Mouse (Mus musculus): Measurements from ENCODE around the gene Dpp8. TPM values are rescaled to one million over a fixed set of nuclear protein-coding genes. Genes with fewer than 3 reads are reported as not detected.

Gene Dpp8
- total RNA-seq (2012; rRNA removed): 17.9 and 21.6 TPM in 2 replicates

- H3K36me3 ChIP-seq (ENCODE audit: control insufficient read depth, insufficient read depth, low read length, poor library complexity, severe bottlenecking): peaks cover 3% of the 10 kb centered on the region; the same call in 1 of the 2 replicates
- H3K27ac ChIP-seq (ENCODE audit: insufficient read depth, low read depth, low read length, poor library complexity, severe bottlenecking): peak within 1 kb of the TSS; percentile 26; the same call in 1 of the 2 replicates
- TF ChIP-seq ZC3H11A (IDR thresholded peaks at IDR 0.05; ENCODE audit: borderline replicate concordance, low read depth, low read length) (0 out of 2 replicates have a peak, but pooled peaks have one; percentile 10), HCFC1 (IDR thresholded peaks at IDR 0.05; ENCODE audit: borderline replicate concordance, insufficient read depth, low read length) (peak; percentile 80; the same call in 1 of the 2 replicates), ZNF384 (IDR thresholded peaks at IDR 0.05; ENCODE audit: low read depth, low read length) (no peak)
- H3K9me3 ChIP-seq (ENCODE audit: control insufficient read depth, insufficient read depth, low read depth, low read length): no peaks in the 10 kb centered on the region
- peak; percentile 91 for DNase-seq (ENCODE audit: low read depth, low spot score)
- H3K9ac ChIP-seq (ENCODE audit: insufficient read depth, low read depth, low read length, poor library complexity, severe bottlenecking): peak within 1 kb of the TSS; percentile 79
- peak within 1 kb of the TSS; percentile 74 to 93 for H3K4me3 ChIP-seq (ENCODE audit: insufficient read depth in 1 of 2, low read depth in 1 of 2, low read length in 2 of 2, poor library complexity in 1 of 2, severe bottlenecking in 1 of 2)
- peaks cover 0 to 3% of the 10 kb centered on the region in 2 experiments; a peak in 1 of 4 replicates for H3K4me1 ChIP-seq (ENCODE audit: control insufficient read depth in 2 of 2, insufficient read depth in 2 of 2, low read length in 2 of 2, poor library complexity in 1 of 2)
- in situ Hi-C loops (cut with MboI; ENCODE audit: low sequenced_read_pairs in 2 of 2, unreplicated experiment in 2 of 2): no loop called here
Observed at GRCm38 (mm10) chr9:65032269-65033108, at the start of gene Dpp8. Gene Dpp8 (plus strand): TSS chr9:65032414.

GRCm38 (mm10) chr9:64985037-64985794, 47.0 kb upstream of the Dpp8 start:
- Histone ChIP-seq H3K27ac (ENCODE audit: insufficient read depth, low read depth, low read length, poor library complexity, severe bottlenecking) (no peak overlapping the region), H3K9ac (ENCODE audit: insufficient read depth, low read depth, low read length, poor library complexity, severe bottlenecking) (no peak overlapping the region), H3K36me3 (ENCODE audit: control insufficient read depth, insufficient read depth, low read length, poor library complexity, severe bottlenecking) (peaks cover 37% of the 10 kb centered on the region), H3K4me3 (ENCODE audit: insufficient read depth in 1 of 2, low read depth in 1 of 2, low read length in 2 of 2, poor library complexity in 1 of 2, severe bottlenecking in 1 of 2) (no peak overlapping the region), H3K9me3 (ENCODE audit: control insufficient read depth, insufficient read depth, low read depth, low read length) (no peaks in the 10 kb centered on the region), H3K4me1 (ENCODE audit: control insufficient read depth in 2 of 2, insufficient read depth in 2 of 2, low read length in 2 of 2, poor library complexity in 1 of 2) (peaks cover 0 to 5% of the 10 kb centered on the region in 2 experiments; a peak in 2 of 4 replicates)
- in situ Hi-C loops (cut with MboI; ENCODE audit: low sequenced_read_pairs in 2 of 2, unreplicated experiment in 2 of 2): no loop called here
- TF ChIP-seq ZC3H11A (IDR thresholded peaks at IDR 0.05; ENCODE audit: borderline replicate concordance, low read depth, low read length) (no peak), MAFK (IDR thresholded peaks at IDR 0.05; ENCODE audit: insufficient read depth, low read depth, low read length) (no peak), HCFC1 (IDR thresholded peaks at IDR 0.05; ENCODE audit: borderline replicate concordance, insufficient read depth, low read length) (no peak), ZNF384 (IDR thresholded peaks at IDR 0.05; ENCODE audit: low read depth, low read length) (no peak), CHD2 (IDR thresholded peaks at IDR 0.05; ENCODE audit: low read depth, low read length) (no peak)
- no peak for DNase-seq (ENCODE audit: low read depth, low spot score)

GRCm38 (mm10) chr9:64985807-64986206, 46.4 kb upstream of the Dpp8 start:
- H3K4me3 ChIP-seq (ENCODE audit: insufficient read depth in 1 of 2, low read depth in 1 of 2, low read length in 2 of 2, poor library complexity in 1 of 2, severe bottlenecking in 1 of 2): no peak overlapping the region

GRCm38 (mm10) chr9:64987651-64988050, 44.6 kb upstream of the Dpp8 start:
- H3K4me1 ChIP-seq (ENCODE audit: control insufficient read depth in 2 of 2, insufficient read depth in 2 of 2, low read length in 2 of 2, poor library complexity in 1 of 2): no peaks in the 10 kb centered on the region
- TF ChIP-seq MAFK (IDR thresholded peaks at IDR 0.05; ENCODE audit: insufficient read depth, low read depth, low read length): no peak
- no peak for TF ChIP-seq ZNF384 (IDR thresholded peaks at IDR 0.05; ENCODE audit: low read depth, low read length)
- no peak for TF ChIP-seq ZC3H11A (IDR thresholded peaks at IDR 0.05; ENCODE audit: borderline replicate concordance, low read depth, low read length)
- no peak for TF ChIP-seq HCFC1 (IDR thresholded peaks at IDR 0.05; ENCODE audit: borderline replicate concordance, insufficient read depth, low read length)
- TF ChIP-seq CHD2 (IDR thresholded peaks at IDR 0.05; ENCODE audit: low read depth, low read length): no peak
- in situ Hi-C loops (cut with MboI; ENCODE audit: low sequenced_read_pairs in 2 of 2, unreplicated experiment in 2 of 2): no loop called here

More at GRCm38 (mm10) chr9:64985807-64986206, 46.4 kb upstream of the Dpp8 start:
- H3K4me1 ChIP-seq (ENCODE audit: control insufficient read depth in 2 of 2, insufficient read depth in 2 of 2, low read length in 2 of 2, poor library complexity in 1 of 2): peaks cover 0 to 4% of the 10 kb centered on the region in 2 experiments; a peak in 2 of 4 replicates
- DNase-seq (ENCODE audit: low read depth, low spot score): no peak
- no peaks in the 10 kb centered on the region for H3K9me3 ChIP-seq (ENCODE audit: control insufficient read depth, insufficient read depth, low read depth, low read length)
- in situ Hi-C loops (cut with MboI; ENCODE audit: low sequenced_read_pairs in 2 of 2, unreplicated experiment in 2 of 2): no loop called here
- H3K36me3 ChIP-seq (ENCODE audit: control insufficient read depth, insufficient read depth, low read length, poor library complexity, severe bottlenecking): peaks cover 33% of the 10 kb centered on the region
- no peak for TF ChIP-seq ZNF384 (IDR thresholded peaks at IDR 0.05; ENCODE audit: low read depth, low read length)
- TF ChIP-seq MAFK (IDR thresholded peaks at IDR 0.05; ENCODE audit: insufficient read depth, low read depth, low read length): no peak
- TF ChIP-seq ZC3H11A (IDR thresholded peaks at IDR 0.05; ENCODE audit: borderline replicate concordance, low read depth, low read length): no peak
- no peak for TF ChIP-seq HCFC1 (IDR thresholded peaks at IDR 0.05; ENCODE audit: borderline replicate concordance, insufficient read depth, low read length)
- no peak for TF ChIP-seq CHD2 (IDR thresholded peaks at IDR 0.05; ENCODE audit: low read depth, low read length)
- H3K27ac ChIP-seq (ENCODE audit: insufficient read depth, low read depth, low read length, poor library complexity, severe bottlenecking): peak overlapping the region; percentile 42; the same call in 1 of the 2 replicates
- no peak overlapping the region for H3K9ac ChIP-seq (ENCODE audit: insufficient read depth, low read depth, low read length, poor library complexity, severe bottlenecking)

More at GRCm38 (mm10) chr9:64987651-64988050, 44.6 kb upstream of the Dpp8 start:
- DNase-seq (ENCODE audit: low read depth, low spot score): no peak
- no peak overlapping the region for H3K27ac ChIP-seq (ENCODE audit: insufficient read depth, low read depth, low read length, poor library complexity, severe bottlenecking)
- no peak overlapping the region for H3K4me3 ChIP-seq (ENCODE audit: insufficient read depth in 1 of 2, low read depth in 1 of 2, low read length in 2 of 2, poor library complexity in 1 of 2, severe bottlenecking in 1 of 2)
- H3K36me3 ChIP-seq (ENCODE audit: control insufficient read depth, insufficient read depth, low read length, poor library complexity, severe bottlenecking): peaks cover 27% of the 10 kb centered on the region
- H3K9me3 ChIP-seq (ENCODE audit: control insufficient read depth, insufficient read depth, low read depth, low read length): no peaks in the 10 kb centered on the region
- H3K9ac ChIP-seq (ENCODE audit: insufficient read depth, low read depth, low read length, poor library complexity, severe bottlenecking): no peak overlapping the region
